Mouse (Mus musculus): Measurements from ENCODE around the gene Mettl21e.

GRCm38 (mm10) chr1:44216352-44217116 lies 2.2 kb downstream of the Mettl21e start:
- TF ChIP-seq CTCF (IDR thresholded peaks at IDR 0.05; ENCODE audit: control insufficient read depth, insufficient read depth, low read length) (no peak), POLR2A (IDR thresholded peaks at IDR 0.05; ENCODE audit: borderline replicate concordance, control insufficient read depth, low read depth, low read length) (no peak)
